ENCODE assay signal across 29 mouse cellular contexts in genomic region chr15:43624431-43624965, GRCm38 (mm10).
DNase-seq lines count a peak whose midpoint lies in the region; ATAC-seq and TF ChIP-seq lines count a peak whose summit lies in the region.
"Had no signal": no experiment of that assay in that cellular context is flagged by ENCODE, and none has a peak within 500 bp of the region (broad histone marks: within the 10 kb centered on the region; RNA-seq: fewer than 3 reads in every experiment).

No protein-coding gene starts in this region.

- no peak overlapping the region for H3K4me2 ChIP-seq in lung, embryonic 15.5 days
- H3K4me2 ChIP-seq: embryonic facial prominence, embryonic 13.5 days; hindbrain, embryonic 12.5 days; kidney, embryonic 15.5 days; liver, embryonic 11.5 days; midbrain, embryonic 15.5 days; neural tube, embryonic 13.5 days; stomach, embryonic 15.5 days had no signal

- no peak for TF ChIP-seq CTCF in lung, adult 2 months (IDR thresholded peaks at IDR 0.05; ENCODE audit: insufficient read depth, low read length)

- DNase-seq in adrenal gland, postnatal 10 days = peak; percentile 12
- no peak for DNase-seq in adrenal gland, adult 8-10 months
- DNase-seq in lung, adult 2 months = no peak
- peak; percentile 17 for DNase-seq in lung, postnatal 10 days
- DNase-seq in spleen, postnatal 36 days (ENCODE audit: low spot score in 2 of 2) = no peak
- DNase-seq in testis, postnatal 10 days (ENCODE audit: low spot score) = no peak
- DNase-seq: cerebellum, adult 2 months; cerebellum, postnatal 25 days; gastrocnemius, postnatal 25 days; heart, adult 2 months; kidney, adult 11 months; kidney, postnatal 36 days; layer of hippocampus, adult 9-11 months; left cerebral cortex, postnatal 4 days; retina, postnatal 1 day; right cerebral cortex, postnatal 25 days; thymus, adult 18-20 months; thymus, postnatal 36 days had no signal

- ATAC-seq in lung, embryonic 15.5 days (ENCODE audit: borderline replicate concordance, extremely low read depth, low FRiP score, low TSS enrichment) = peak; percentile 79; the same call in 1 of the 2 replicates
- ATAC-seq: forebrain, embryonic 16.5 days; midbrain, embryonic 15.5 days had no signal

- no peak overlapping the region for H3K9ac ChIP-seq in lung, embryonic 15.5 days
- H3K9ac ChIP-seq: embryonic facial prominence, embryonic 13.5 days; hindbrain, embryonic 12.5 days; kidney, embryonic 15.5 days; midbrain, embryonic 15.5 days; neural tube, embryonic 13.5 days; stomach, embryonic 15.5 days had no signal

- no peaks in the 10 kb centered on the region for H3K27me3 ChIP-seq in lung, embryonic 15.5 days
- H3K27me3 ChIP-seq: embryonic facial prominence, embryonic 13.5 days; hindbrain, embryonic 12.5 days; kidney, embryonic 15.5 days; midbrain, embryonic 15.5 days; neural tube, embryonic 13.5 days; stomach, embryonic 15.5 days had no signal

- no peaks in the 10 kb centered on the region for H3K9me3 ChIP-seq in lung, embryonic 15.5 days
- H3K9me3 ChIP-seq: embryonic facial prominence, embryonic 13.5 days; forebrain, embryonic 10.5 days; hindbrain, embryonic 12.5 days; kidney, embryonic 15.5 days; midbrain, embryonic 15.5 days; neural tube, embryonic 13.5 days; stomach, embryonic 15.5 days had no signal

- H3K36me3 ChIP-seq in lung, embryonic 15.5 days = no peaks in the 10 kb centered on the region
- H3K36me3 ChIP-seq: embryonic facial prominence, embryonic 13.5 days; forebrain, embryonic 10.5 days; hindbrain, embryonic 12.5 days; kidney, embryonic 15.5 days; midbrain, embryonic 15.5 days; neural tube, embryonic 13.5 days; stomach, embryonic 15.5 days had no signal

- no peak for TF ChIP-seq POLR2A in lung, adult 2 months (IDR thresholded peaks at IDR 0.05; ENCODE audit: borderline replicate concordance, extremely low read depth, low read depth, low read length)

- no peak overlapping the region; the same call in 1 of the 2 replicates for H3K27ac ChIP-seq in lung, embryonic 15.5 days
- H3K27ac ChIP-seq: embryonic facial prominence, embryonic 13.5 days; forebrain, embryonic 10.5 days; heart, adult 2 months; hindbrain, embryonic 12.5 days; kidney, embryonic 15.5 days; left cerebral cortex, adult 2 months; midbrain, embryonic 15.5 days; neural tube, embryonic 13.5 days; stomach, embryonic 15.5 days had no signal

- 39% methylated on average over 2 of the region's 2 CpGs for WGBS in lung, embryonic 15.5 days
- 47% methylated on average over 2 of the region's 2 CpGs for WGBS in lung, adult 2 months

- H3K4me1 ChIP-seq in lung, embryonic 15.5 days = no peaks in the 10 kb centered on the region
- H3K4me1 ChIP-seq in lung, adult 2 months (ENCODE audit: control insufficient read depth, insufficient read depth, low read length) = no peaks in the 10 kb centered on the region
- H3K4me1 ChIP-seq: embryonic facial prominence, embryonic 13.5 days; forebrain, embryonic 10.5 days; hindbrain, embryonic 12.5 days; kidney, embryonic 15.5 days; midbrain, embryonic 15.5 days; neural tube, embryonic 13.5 days; stomach, embryonic 15.5 days had no signal

- H3K4me3 ChIP-seq in lung, embryonic 15.5 days = no peak overlapping the region
- no peak overlapping the region for H3K4me3 ChIP-seq in lung, adult 2 months (replicated peaks; ENCODE audit: extremely low read depth, low read depth, low read length)
- H3K4me3 ChIP-seq: embryonic facial prominence, embryonic 13.5 days; forebrain, embryonic 10.5 days; heart, adult 2 months; hindbrain, embryonic 12.5 days; kidney, embryonic 15.5 days; left cerebral cortex, adult 2 months; midbrain, embryonic 15.5 days; neural tube, embryonic 13.5 days; stomach, embryonic 15.5 days had no signal

Comparison
In these comparisons a context has a peak if more than half of its experiments do, and no peak if none do; other contexts are left out.
1. DNase-seq: peak in adrenal gland, postnatal 10 days (single experiment) and lung, postnatal 10 days (single experiment); none in adrenal gland, adult 8-10 months (single experiment), lung, adult 2 months (single experiment), spleen, postnatal 36 days (0 of 2) and testis, postnatal 10 days (single experiment).